Mouse (Mus musculus) kidney, adult 11 months (tissue): ENCODE measurements around the gene Ptpdc1.
A peak's percentile ranks its signal among the peaks of the same experiment; 100 is the strongest.

Experiments
- DNase-seq: peaks from one replicate; pipeline ENCODE4 v3.0.0; 2022

The Ptpdc1 gene

GRCm38 (mm10) chr13:48545476-48546281 lies 79.8 kb downstream of the Ptpdc1 start:
- DNase-seq, result peak; percentile 97

DNA sequence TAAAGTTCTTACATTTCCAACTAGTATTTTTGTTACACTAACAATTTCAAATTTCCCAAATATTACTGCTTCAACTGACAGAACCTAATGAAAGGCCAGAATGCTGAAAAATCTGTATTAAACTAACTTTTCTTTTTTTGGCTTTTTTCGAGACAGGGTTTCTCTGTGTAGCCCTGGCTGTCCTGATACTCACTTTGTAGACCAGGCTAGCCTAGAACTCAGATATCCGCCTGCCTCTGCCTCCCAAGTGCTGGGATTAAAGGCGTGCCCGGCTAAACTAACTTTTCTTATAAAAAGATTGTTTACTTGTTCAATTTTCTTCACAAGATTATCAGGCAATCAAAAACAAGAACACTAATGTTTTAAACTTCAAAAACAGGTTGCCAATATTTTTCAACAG lies 80.6 kb downstream of the Ptpdc1 start:
- DNase-seq, result no peak

- DNase-seq, result no peak
Measured at GRCm38 (mm10) chr13:48544391-48544790, 81.1 kb downstream of the Ptpdc1 start.

DNA sequence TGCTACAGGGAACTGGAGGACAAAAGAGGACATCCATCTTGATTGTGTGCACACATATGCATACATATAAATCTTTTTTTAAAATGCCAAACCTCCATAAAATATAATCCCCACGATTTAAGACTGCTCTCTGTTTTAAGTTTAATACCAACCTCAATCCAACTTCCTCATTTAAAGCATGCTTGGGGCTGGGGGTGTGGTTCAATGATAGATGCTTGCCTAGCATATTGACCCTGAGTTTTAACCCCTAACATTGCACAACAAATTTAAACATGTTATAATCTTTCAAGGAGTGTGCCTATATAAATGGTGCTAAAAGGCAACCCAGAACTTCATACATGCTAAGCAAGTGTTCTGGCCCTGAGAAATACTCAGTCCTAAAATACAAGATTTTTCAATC lies 85.0 kb downstream of the Ptpdc1 start:
- no peak for DNase-seq

- DNase-seq, result no peak
Measured at GRCm38 (mm10) chr13:48533441-48533840, 92.0 kb downstream of the Ptpdc1 start.

- no peak for DNase-seq
Measured at GRCm38 (mm10) chr13:48531448-48531847, 94.0 kb downstream of the Ptpdc1 start.

DNA sequence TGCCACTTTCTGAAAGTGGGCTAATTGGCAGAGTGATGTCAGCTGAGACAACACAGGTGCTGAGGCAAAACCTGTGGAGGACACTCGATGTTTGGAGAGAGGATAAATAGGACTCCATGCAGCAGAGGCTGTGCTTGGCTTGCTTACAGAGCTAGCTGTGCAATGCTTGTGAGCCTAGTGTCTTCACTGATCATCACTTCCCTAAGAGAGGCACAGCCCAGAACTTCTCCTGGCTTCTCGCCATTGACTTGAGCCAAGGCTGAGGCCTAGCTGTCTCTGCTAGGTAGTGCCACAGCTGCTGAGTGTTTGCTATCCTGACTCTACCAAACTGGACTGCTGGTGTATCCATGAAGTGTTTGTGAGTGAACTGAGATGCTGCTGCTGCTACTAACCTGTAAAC lies 94.8 kb downstream of the Ptpdc1 start:
- no peak for DNase-seq

- no peak for DNase-seq
Measured at GRCm38 (mm10) chr13:48529028-48529427, 96.4 kb downstream of the Ptpdc1 start.

DNA sequence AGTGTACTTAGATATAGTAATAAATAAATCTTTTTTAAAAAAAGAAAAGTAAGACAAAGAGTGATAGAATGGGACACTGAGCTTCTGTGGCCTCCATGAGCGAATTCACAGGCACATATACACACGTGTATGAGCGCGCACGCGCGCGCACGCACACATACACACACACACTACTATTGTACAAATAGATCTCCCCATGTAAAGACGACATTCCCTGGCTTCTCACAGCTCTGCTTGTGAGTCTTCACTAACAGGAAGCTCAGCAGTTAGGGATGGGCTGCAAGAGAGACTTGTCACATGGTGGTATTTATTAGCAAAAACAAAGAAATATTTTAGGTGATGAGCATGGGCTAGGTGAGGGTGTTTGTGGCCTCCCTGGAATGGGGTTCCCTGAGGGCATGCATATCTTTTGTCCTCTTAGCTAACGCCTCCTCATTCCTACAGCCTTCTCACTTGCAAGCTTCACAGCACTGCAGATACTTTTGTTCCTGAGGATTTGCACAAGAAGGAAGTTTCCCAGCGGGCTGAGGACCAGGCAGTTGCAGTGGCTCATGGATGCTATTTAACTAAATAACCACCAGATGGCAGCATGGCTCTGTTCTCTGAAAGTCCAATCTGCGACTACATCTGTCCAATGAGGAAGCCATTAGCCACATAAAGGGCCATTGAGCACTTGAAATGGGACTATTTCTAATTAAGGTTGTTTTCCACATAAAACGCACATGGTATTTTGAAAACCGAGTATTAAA lies 97.2 kb downstream of the Ptpdc1 start:
- peak; percentile 52 for DNase-seq
